Mouse (Mus musculus): Measurements from ENCODE around the gene Nkain4.

The Nkain4 gene

DNA sequence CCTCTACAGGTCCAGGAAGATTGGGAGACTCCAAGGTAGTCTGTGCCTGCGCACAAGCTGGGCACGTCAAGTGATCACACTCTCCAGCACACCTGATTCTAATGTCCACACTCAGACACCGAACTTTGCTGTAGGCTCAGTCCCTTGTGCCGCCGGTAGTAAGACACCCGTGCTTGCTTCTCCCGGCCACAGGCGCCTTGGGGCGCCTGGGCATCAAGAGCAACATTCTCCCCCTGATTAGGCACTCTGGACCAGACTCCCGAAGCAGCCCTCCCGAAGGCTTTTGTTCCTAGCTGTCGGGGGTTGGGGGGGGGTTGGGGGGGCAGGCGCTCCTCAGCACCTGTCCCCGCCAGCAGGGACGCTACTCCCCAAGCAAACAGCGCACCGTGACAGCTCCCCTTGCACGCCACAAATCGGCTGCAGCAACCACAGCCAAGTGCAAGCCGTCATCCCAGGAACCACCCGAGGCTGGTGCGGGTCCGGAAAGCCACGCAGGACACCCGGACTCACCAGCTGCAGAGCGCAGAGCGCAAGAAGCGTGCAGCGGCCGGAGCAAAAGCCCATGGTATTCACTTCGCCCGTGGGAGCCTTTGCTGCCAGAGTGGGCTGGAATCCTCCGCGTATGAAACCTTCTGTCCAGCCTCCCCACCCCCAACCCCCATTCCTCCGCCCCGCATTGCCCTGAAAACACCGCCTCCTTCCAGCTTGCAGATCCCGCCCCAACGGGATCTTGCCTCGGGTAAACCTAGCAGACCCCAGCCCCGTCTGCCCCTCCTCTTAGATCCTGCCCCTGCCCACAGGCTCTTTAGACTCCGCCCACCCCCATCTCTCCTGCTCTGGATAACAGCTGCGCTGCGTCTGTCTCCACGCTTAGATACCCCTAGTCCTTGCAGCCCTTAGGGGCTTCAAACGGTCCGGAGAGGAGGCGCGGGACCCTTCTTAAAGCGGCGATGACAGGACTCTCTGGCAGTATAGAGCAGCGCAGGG lies at the start of gene Nkain4:
Nkain4 (minus strand) TSS at position 639 of the 987 bp plus-strand sequence.
- WGBS, result 1% methylated on average over 52 of the region's 52 CpGs

DNA sequence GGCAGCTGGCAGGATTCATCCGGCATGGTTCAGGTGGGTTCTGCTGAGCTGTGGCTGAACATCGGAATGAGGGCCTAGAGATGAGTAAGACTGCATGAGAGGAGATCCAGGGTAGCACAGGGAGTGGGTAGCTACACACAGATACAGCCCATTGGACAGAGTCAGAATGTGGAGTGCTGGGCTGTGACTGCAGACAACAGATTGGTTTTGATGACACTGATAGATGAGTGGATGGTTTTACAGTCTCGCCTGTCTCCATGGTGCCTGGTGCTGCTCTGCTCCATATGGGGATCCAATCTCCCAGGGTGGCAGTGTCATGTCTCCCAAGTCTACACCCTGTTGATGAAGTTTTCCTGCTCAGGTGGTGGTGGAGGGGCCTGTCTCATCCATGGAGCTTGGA lies 42.4 kb upstream of the Nkain4 start:
- WGBS, result 67% methylated on average over 3 of the region's 3 CpGs

DNA sequence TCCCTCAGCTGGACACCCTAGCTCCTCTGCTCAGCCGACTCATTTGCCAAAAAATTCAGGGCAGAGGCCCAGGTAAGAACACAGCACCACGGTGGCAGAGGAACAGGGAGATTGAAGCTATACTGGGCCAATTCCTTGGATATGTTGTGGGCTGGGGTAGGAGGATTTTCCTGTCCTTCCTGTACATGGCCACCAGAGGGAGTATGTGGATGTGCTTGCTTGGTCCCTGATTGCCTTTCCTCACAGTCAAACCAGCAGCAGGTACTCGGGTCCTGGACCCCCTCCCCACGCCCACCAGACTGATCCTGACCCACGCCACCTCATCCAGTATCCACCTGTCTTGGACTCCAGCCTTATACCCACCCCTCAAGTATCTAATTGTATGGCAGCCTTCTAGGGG lies 41.9 kb upstream of the Nkain4 start:
- 16% methylated on average over 5 of the region's 5 CpGs for WGBS

DNA sequence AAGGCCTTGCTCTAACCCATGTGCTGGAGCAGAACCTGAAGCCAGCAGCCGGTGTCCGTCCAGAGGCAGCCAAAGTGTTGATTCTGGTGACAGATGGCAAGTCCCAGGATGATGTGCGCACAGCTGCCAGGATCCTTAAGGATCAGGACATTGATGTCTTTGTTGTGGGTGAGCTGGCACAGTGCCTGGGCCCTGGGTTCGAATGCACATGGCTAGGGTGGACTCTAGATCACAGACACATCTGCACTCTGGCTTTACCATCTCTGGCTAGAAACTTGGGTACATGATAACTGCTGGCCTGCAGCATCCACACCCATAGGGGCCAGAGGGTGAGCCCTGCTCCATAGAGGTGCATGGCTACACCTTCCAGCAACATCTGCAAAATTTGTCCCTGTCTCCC lies 41.0 kb upstream of the Nkain4 start:
- 73% methylated on average over 4 of the region's 4 CpGs for WGBS

DNA sequence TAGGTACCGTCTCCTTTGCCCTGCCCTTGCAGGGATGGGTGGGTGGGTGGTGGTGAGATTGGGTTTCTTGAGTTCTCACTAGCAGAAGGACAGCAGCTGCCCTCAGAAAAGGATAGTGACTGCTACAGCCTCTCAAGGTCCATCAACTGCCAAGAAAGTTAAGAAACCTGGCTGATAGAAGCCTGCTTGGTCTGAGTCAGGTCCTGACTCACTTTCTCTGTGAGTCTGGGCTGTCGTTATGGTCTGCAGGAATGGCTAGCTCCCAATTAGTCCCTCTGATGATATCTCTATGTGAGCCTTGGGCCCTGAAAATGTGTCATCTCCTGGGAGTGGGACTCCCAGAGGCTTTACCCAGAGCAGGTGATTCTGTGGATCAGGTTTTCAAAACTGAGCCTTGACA lies 39.9 kb upstream of the Nkain4 start:
- 82% methylated on average over 2 of the region's 2 CpGs for WGBS

GRCm38 (mm10) chr2:180990347-180990746 lies 35.8 kb upstream of the Nkain4 start:
- WGBS, result 44% methylated on average over 4 of the region's 4 CpGs

DNA sequence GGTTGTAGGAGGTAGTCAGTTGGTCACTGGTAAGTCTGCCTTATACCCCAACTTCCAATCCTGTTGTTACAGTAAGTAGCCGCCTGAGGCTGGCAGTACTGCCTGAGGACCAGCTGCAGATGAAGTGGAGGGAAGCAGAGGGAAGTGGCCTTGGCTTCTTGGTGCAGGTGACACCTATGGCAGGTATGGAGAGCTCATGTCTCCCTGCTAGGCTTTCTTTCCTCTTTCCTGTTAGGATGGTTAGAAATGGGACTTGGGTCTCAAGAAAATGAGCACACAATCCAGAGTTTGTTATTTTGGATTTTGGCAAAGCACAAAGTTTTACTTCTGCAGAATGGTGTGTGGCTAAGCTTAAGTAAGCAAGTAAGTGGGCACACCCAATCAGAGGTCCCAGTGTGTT lies 34.4 kb upstream of the Nkain4 start:
- WGBS, result 68% methylated on average over 1 of the region's 1 CpGs

GRCm38 (mm10) chr2:180988347-180988913 lies 33.9 kb upstream of the Nkain4 start:
- 32% methylated on average over 3 of the region's 3 CpGs for WGBS

GRCm38 (mm10) chr2:180987432-180988030 lies 33.0 kb upstream of the Nkain4 start:
- 53% methylated on average over 5 of the region's 5 CpGs for WGBS

GRCm38 (mm10) chr2:180987001-180987400 lies 32.5 kb upstream of the Nkain4 start:
- 52% methylated on average over 1 of the region's 1 CpGs for WGBS

GRCm38 (mm10) chr2:180986449-180986848 lies 31.9 kb upstream of the Nkain4 start, which contains the start of gene Col20a1:
Gene Col20a1 (plus strand): TSS chr2:180986535.
- 70% methylated on average over 2 of the region's 2 CpGs for WGBS

DNA sequence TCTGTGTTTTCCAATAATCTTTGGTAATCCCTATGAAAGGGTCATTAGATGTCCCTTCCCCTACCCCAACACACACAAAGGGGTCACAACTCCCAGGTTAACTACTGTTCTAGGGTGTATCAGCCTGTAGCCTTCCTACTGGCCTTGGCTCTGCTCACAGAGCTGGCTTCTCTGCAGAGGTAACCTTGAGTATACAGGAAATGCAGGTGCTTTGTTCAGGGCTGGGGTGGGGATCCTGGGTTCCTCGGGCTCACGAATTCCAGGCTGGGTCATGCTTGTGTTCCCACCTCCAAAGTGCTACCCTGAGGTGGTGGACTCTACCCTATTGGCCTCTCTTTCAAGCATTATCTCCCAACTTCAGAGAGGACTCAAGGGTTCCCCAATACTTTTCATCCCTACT lies 31.1 kb upstream of the Nkain4 start:
- WGBS, result 82% methylated on average over 2 of the region's 2 CpGs

DNA sequence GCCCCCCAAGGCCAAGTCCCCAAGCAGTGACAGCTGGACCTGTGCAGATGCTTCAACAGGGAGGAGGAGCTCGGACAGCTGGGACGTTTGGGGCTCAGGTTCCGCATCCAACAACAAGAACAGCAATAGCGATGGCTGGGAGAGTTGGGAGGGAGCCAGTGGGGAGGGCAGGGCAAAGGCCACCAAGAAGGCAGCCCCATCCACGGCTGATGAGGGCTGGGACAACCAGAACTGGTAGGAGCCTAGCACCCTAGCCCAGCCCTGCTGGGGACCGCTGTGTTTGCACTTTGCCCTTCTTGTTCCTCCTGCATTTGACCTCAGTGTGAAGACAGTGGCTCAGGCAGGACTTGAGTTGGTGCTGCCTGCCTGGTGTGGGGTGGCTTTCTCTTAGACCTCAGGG lies 26.6 kb upstream of the Nkain4 start:
- 74% methylated on average over 6 of the region's 6 CpGs for WGBS

- under 1% methylated on average over 57 of the region's 57 CpGs for WGBS
These were observed 12.7 kb upstream of the Nkain4 start, which contains the start of gene Arfgap1 for GRCm38 (mm10) chr2:180967010-180967763. Gene Arfgap1 (plus strand): TSS chr2:180967225.

DNA sequence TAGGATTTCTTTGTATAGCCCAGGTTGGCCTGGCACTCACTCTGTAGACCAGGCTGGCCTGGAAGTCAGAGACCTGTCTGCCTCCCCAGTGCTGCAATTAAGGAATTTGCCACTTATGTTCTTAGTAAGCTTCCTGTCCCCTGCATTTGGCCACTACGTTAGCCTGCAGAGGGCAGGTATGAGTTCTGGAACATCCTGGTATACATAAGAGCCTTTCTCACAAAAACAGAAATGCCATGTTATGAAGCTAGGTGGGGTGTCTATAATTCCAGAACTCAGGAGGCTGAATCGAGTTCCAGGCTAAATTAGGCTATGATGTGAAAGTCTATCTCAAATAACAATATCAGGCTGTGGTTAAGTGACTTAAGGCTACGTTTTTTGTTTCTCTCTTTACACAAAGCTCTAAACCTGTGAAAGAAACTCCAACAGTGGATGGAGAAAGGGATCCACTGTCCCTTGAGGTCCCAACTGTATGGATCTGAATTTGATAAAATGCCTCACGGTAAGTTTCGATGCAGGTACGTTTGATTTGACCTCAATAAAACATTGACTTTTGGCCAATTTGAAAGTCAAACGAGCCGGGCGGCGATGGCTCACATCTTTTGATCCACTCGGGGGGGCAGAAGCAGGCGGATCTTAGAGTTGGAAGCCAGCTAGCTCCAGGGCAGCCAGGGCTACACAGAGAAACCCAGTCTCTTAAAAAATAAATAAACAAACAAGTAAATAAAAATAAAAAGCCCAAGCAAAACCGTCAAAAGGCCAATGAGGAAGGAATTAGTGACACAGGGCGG lies 11.8 kb upstream of the Nkain4 start:
- 5% methylated on average over 14 of the region's 14 CpGs for WGBS

GRCm38 (mm10) chr2:180963956-180964355 lies 9.5 kb upstream of the Nkain4 start:
- 6% methylated on average over 5 of the region's 5 CpGs for WGBS

- WGBS, result 86% methylated on average over 2 of the region's 2 CpGs
These were observed 8.3 kb upstream of the Nkain4 start for GRCm38 (mm10) chr2:180962616-180963308.

DNA sequence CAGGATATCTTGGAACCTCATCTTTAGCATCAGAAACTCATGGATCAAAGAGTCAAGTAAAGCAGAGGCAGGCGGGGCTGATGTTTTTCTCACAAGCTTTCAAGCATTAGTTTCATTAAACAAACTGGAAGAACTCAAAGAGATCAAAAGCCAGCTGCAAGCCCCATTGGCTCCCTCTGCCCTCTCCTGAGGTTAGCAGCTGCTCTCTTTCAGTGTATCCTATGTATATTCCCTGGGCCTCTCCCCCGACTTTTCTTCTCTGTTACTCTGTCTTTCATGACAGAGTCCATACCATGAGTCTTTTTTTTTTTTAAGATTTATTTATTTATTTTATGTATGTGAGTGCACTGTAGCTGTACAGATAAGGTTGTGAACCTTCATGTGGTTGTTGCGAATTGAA lies 5.7 kb upstream of the Nkain4 start:
- 88% methylated on average over 3 of the region's 3 CpGs for WGBS

- WGBS, result 79% methylated on average over 7 of the region's 7 CpGs
These were observed 5.1 kb upstream of the Nkain4 start for GRCm38 (mm10) chr2:180959605-180960004.

- 44% methylated on average over 2 of the region's 2 CpGs for WGBS
These were observed 861 bp downstream of the Nkain4 start for GRCm38 (mm10) chr2:180953638-180954037.
